Mouse (Mus musculus) limb, embryonic 12.5 days (tissue): ENCODE results near the gene Hdgfl2. TPM values are rescaled to one million over a fixed set of nuclear protein-coding genes. Genes with fewer than 3 reads are reported as not detected.
"Not testable (repeated sequence)": the region's sequence is repeated elsewhere in the genome, so short reads cannot be mapped to it uniquely, and the experiment has no call there.

Source experiments
- ATAC-seq: fragments of 200-750 bp; cut with Nextera tagmentation; 2 replicates; pipeline ENCODE4 v1.8.0; 2017; ENCODE audit warnings: low read depth, moderate TSS enrichment; ENCODE audit not compliant: insufficient number of reproducible peaks, insufficient read depth, low FRiP score, low TSS enrichment
- H3K27ac ChIP-seq: fragments of 300-500 bp; sonication (generic); 2 replicates; pipeline ENCODE4 v1.5.1; 2016; ENCODE audit warnings: mild to moderate bottlenecking, moderate library complexity
- H3K27me3 ChIP-seq: fragments of 300-500 bp; sonication (generic); 2 replicates; pipeline ENCODE4 v1.6.1; 2016; ENCODE audit warnings: mild to moderate bottlenecking, moderate library complexity
- H3K36me3 ChIP-seq: fragments of 300-500 bp; sonication (generic); 2 replicates; pipeline ENCODE4 v1.6.1; 2016; ENCODE audit warnings: mild to moderate bottlenecking, moderate library complexity
- H3K4me1 ChIP-seq: fragments of 300-500 bp; sonication (generic); replicated peaks from 2 replicates; pipeline ENCODE4 v1.6.1; 2016
- H3K4me2 ChIP-seq: fragments of 300-500 bp; sonication (generic); 2 replicates; pipeline ENCODE4 v1.6.1; 2016; ENCODE audit warnings: mild to moderate bottlenecking, moderate library complexity
- H3K4me3 ChIP-seq: fragments of 300-500 bp; sonication (generic); replicated peaks from 2 replicates; pipeline ENCODE4 v1.5.1; 2016; ENCODE audit warnings: mild to moderate bottlenecking
- H3K9ac ChIP-seq: fragments of 300-500 bp; sonication (generic); replicated peaks from 2 replicates; pipeline ENCODE4 v1.6.1; 2016; ENCODE audit warnings: mild to moderate bottlenecking, moderate library complexity
- H3K9me3 ChIP-seq: fragments of 300-500 bp; sonication (generic); 2 replicates; pipeline ENCODE4 v1.6.1; 2016; ENCODE audit warnings: mild to moderate bottlenecking, moderate library complexity
- WGBS: fragments of 180-500 bp; shearing (Covaris S2); methylation state at CpG from one replicate; pipeline ENCODE4 v1.1.7; 2016; 5-methylcytosine and 5-hydroxymethylcytosine counted together
- polyA plus RNA-seq: library from polyadenylated mRNA; unstranded; fragments of >200 nt; fragmentation: Nextera tagmentation; extraction: Ambion mirVana; gene quantifications from 2 replicates; pipeline ENCODE4 v1.2.1, GENCODE M21; 2016

The Hdgfl2 gene
- polyA plus RNA-seq, 1 experiment from 2014 or later = 176 TPM

- H3K4me1 ChIP-seq = peaks cover 35% of the 10 kb centered on the region
- H3K9me3 ChIP-seq = no peaks in the 10 kb centered on the region
- peak overlapping the region; percentile 84 for H3K4me3 ChIP-seq
- H3K36me3 ChIP-seq = peaks cover 29% of the 10 kb centered on the region
- no peaks in the 10 kb centered on the region for H3K27me3 ChIP-seq
- WGBS = 39% methylated on average over 13 of the region's 13 CpGs
- no peak overlapping the region for H3K9ac ChIP-seq
- peak overlapping the region; percentile 48 for H3K4me2 ChIP-seq
- peak; percentile 6; the same call in 1 of the 2 replicates for ATAC-seq
- H3K27ac ChIP-seq = 0 out of 2 replicates have a peak overlapping the region, but pooled peaks have one; percentile 30
These were observed 42.5 kb upstream of the Hdgfl2 start for GRCm38 (mm10) chr17:56036901-56037287.

DNA sequence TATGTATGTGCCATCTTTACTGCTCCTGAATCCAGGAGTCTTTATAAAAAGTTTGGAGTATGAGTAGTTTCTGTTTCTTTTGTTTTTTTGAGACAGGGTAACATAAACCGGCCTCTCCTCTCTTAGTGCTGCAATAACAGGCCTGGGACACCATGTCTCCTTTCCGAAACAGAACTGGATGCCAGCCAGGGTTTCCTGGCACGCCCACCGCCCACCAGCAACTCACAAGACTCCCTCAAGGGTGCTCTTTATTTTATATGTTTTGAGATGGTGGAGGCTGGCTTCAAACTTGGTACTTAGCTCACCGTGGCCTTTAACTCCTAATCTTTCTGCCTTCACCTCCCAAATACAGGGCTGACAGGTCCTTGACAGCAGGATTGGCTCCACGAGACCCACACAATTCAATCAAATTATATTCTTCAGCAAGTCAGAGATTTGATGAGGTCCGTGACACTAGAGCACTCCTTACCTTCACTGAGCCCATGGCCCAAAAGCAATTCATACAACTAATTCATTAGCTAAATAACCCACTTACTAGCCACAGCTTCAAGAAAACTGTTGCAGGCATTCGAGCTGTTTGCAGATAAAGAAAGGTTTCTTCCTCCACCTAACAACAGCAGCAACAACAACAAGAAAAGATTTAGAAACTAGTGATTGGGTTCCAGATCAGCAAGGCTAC, 40.7 kb upstream of the Hdgfl2 start:
- peaks cover 29% of the 10 kb centered on the region for H3K4me1 ChIP-seq
- no peak overlapping the region for H3K9ac ChIP-seq
- ATAC-seq = no peak
- H3K9me3 ChIP-seq = no peaks in the 10 kb centered on the region
- no peak overlapping the region for H3K4me3 ChIP-seq
- H3K4me2 ChIP-seq = no peak overlapping the region
- H3K36me3 ChIP-seq = peaks cover 16% of the 10 kb centered on the region
- 88% methylated on average over 8 of the region's 8 CpGs for WGBS
- no peak overlapping the region for H3K27ac ChIP-seq
- H3K27me3 ChIP-seq = no peaks in the 10 kb centered on the region

- peaks cover 29% of the 10 kb centered on the region for H3K4me1 ChIP-seq
- no peak overlapping the region for H3K27ac ChIP-seq
- H3K27me3 ChIP-seq = no peaks in the 10 kb centered on the region
- H3K9me3 ChIP-seq = no peaks in the 10 kb centered on the region
- peak overlapping the region; percentile 84; the same call in 1 of the 2 replicates for H3K4me2 ChIP-seq
- H3K36me3 ChIP-seq = peaks cover 16% of the 10 kb centered on the region
- no peak overlapping the region for H3K4me3 ChIP-seq
- H3K9ac ChIP-seq = no peak overlapping the region
- 77% methylated on average over 4 of the region's 4 CpGs for WGBS
- ATAC-seq = no peak
These were observed 40.1 kb upstream of the Hdgfl2 start for GRCm38 (mm10) chr17:56039345-56039744.

DNA sequence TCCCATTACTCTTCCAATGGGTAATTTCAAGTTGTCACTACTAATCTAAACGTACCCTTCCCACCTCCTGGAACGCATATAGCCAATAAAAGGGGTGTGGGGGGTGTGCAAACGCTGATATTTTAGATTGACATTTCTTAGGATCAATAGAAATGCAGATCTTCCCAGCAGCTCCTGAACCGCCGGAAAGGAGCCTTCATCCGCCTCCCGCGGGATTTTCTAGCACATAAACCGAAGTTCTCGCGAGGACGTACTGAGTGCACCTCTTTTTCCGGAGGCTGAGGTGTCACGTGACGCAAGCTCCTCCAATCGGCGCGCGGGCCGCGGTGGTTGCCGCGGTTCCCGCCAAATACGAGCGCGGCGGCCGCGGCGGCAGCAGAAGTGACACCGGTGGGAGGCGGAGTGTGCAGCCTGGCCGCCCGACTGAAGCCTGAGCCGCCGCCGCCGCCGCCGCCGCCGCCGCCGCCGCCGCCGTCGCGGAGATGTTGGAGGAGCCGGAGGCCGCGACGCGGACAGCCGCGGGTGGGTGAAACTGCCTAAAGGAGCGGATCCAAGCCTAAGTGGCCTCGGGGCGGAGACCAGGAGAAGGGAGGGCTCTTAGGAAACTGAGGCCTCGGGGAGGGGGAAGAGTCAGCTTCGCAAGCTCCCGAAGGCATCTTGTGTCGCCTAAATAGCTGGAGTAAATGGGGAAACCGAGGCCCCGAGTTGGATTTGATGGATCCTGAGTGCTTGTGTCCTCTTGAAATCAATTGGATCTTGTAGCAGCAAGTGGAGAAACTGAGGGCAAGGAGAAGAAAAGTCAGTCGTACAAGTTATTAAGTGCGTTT, 39.2 kb upstream of the Hdgfl2 start, which contains the start of gene Chaf1a:
TSS of gene Chaf1a (plus strand) at position 410 of the 827 bp plus-strand sequence.
- peak within 1 kb of the TSS; percentile 84 for H3K4me2 ChIP-seq
- under 1% methylated on average over 63 of the region's 68 CpGs for WGBS
- peak within 1 kb of the TSS; percentile 84 for H3K27ac ChIP-seq
- ATAC-seq = peak; percentile 84
- no peaks in the 10 kb centered on the region for H3K27me3 ChIP-seq
- H3K9me3 ChIP-seq = no peaks in the 10 kb centered on the region
- peak within 1 kb of the TSS; percentile 92 for H3K9ac ChIP-seq
- H3K4me1 ChIP-seq = peaks cover 21% of the 10 kb centered on the region
- H3K4me3 ChIP-seq = peak within 1 kb of the TSS; percentile 84
- H3K36me3 ChIP-seq = peaks cover 20% of the 10 kb centered on the region

DNA sequence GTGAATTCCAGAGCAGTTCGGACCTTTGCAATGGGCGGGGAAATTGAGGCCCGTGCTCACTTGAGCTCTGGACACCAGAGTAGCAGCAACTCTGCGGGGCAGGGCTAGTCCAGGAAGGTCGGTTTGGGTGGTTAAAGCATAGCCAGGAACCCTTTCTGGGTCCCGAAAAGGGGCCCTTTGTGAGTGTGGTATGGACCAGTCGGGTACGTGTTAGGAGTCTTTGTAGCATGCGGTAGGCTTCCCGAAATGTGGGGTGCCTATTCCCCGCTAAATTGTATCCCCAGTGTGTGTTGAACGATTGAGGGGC, 38.6 kb upstream of the Hdgfl2 start:
- 2% methylated on average over 12 of the region's 12 CpGs for WGBS
- H3K27ac ChIP-seq = peak overlapping the region; percentile 84
- ATAC-seq = no peak
- H3K36me3 ChIP-seq = peaks cover 26% of the 10 kb centered on the region
- peak overlapping the region; percentile 84 for H3K4me2 ChIP-seq
- H3K27me3 ChIP-seq = no peaks in the 10 kb centered on the region
- H3K9ac ChIP-seq = peak overlapping the region; percentile 92
- H3K4me1 ChIP-seq = peaks cover 18% of the 10 kb centered on the region
- H3K4me3 ChIP-seq = peak overlapping the region; percentile 84
- no peaks in the 10 kb centered on the region for H3K9me3 ChIP-seq

DNA sequence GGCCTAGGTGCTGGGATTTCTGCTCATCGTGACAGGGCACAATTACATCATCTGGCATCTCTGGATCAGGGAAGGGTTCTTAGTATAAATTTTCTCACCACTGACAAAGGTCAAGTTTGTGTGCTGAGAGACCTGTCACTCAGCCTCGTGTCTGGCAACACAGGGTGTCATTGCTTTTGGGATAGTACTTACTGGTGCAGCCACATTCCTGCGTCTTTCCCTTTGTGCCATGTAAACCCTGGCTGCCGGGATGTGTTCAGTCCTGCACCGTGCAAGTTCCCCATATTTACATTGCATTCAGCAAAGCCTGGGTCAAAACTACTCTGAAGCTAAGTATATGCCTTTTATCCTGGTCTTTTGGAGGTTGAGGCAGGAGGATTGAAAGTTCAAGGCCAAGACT, 28.1 kb upstream of the Hdgfl2 start:
- Histone ChIP-seq H3K27me3 (no peaks in the 10 kb centered on the region), H3K36me3 (peaks cover 88% of the 10 kb centered on the region), H3K9me3 (no peaks in the 10 kb centered on the region), H3K4me1 (no peaks in the 10 kb centered on the region), H3K4me3 (no peak overlapping the region), H3K4me2 (no peak overlapping the region), H3K9ac (no peak overlapping the region), H3K27ac (no peak overlapping the region)
- ATAC-seq = no peak
- 88% methylated on average over 5 of the region's 5 CpGs for WGBS

DNA sequence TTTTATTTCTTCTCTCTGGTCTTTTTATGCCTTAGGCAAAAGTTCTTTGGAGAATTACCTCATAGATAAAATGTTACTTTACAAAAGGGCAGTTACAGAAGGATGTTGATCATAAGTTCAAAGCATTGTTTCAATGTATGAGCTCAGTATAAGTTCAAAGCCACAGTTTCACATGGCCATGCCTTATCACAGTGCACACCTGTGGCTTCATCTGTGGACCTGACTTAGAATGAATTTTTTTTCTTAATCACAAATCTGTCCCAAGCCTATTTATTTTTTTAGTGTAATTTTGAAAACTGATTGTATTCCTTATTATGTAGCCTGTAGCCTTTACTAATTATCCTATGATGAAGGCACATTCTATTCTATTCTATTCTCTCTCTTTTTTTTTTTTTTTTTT, 24.5 kb upstream of the Hdgfl2 start:
- Histone ChIP-seq H3K27me3 (no peaks in the 10 kb centered on the region), H3K4me1 (no peaks in the 10 kb centered on the region), H3K27ac (no peak overlapping the region), H3K4me2 (no peak overlapping the region), H3K36me3 (peaks cover 88% of the 10 kb centered on the region), H3K9me3 (no peaks in the 10 kb centered on the region), H3K9ac (no peak overlapping the region), H3K4me3 (no peak overlapping the region)
- no peak for ATAC-seq

DNA sequence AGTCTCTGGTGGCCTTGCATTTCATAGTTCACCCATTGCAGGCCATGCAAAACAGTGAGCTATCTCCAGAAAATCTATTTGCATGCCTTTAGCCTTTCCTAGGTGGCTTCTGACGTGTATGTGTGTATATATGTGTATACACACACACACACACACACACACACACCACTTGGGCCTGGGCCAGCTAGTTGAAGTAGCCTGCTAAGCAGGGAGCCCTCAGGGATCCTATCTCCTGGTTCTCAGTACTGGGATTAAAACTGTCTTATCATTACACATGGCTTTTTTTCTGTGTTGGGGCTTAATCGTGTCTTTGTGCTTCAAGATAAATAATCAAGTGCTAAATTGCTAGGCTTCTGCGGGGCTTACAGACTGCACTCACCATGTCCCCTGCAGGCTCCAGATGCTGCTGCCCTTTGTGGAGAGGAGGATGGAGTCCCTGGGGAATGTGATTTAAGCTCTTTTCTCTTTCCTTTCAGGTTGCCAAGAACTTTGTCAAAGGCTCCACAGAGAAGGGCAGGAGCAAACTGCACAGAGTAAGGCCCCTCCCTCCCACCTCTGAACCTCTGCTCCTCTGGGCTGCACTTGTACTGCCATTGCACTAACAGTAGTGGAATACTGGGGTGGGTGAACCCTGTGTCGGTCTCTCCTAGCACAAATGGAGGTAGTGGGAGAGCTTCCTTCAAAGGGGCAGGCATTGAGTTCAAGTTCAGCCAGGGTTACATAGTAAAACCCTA, 23.3 kb upstream of the Hdgfl2 start:
- H3K36me3 ChIP-seq = peaks cover 89% of the 10 kb centered on the region
- no peak overlapping the region for H3K4me3 ChIP-seq
- no peak overlapping the region for H3K9ac ChIP-seq
- 85% methylated on average over 4 of the region's 4 CpGs for WGBS
- no peaks in the 10 kb centered on the region for H3K4me1 ChIP-seq
- H3K27ac ChIP-seq = 0 out of 2 replicates have a peak overlapping the region, but pooled peaks have one; percentile 9
- no peaks in the 10 kb centered on the region for H3K9me3 ChIP-seq
- no peak for ATAC-seq
- no peak overlapping the region for H3K4me2 ChIP-seq
- no peaks in the 10 kb centered on the region for H3K27me3 ChIP-seq

- H3K36me3 ChIP-seq = peaks cover 89% of the 10 kb centered on the region
- H3K4me1 ChIP-seq = no peaks in the 10 kb centered on the region
- H3K4me2 ChIP-seq = no peak overlapping the region
- H3K9me3 ChIP-seq = no peaks in the 10 kb centered on the region
- WGBS = 88% methylated on average over 11 of the region's 11 CpGs
- H3K27ac ChIP-seq = no peak overlapping the region
- no peak overlapping the region for H3K4me3 ChIP-seq
- H3K9ac ChIP-seq = no peak overlapping the region
- no peaks in the 10 kb centered on the region for H3K27me3 ChIP-seq
- no peak for ATAC-seq
These were observed 21.9 kb upstream of the Hdgfl2 start for GRCm38 (mm10) chr17:56057381-56058120.

- H3K4me2 ChIP-seq = no peak overlapping the region
- no peak overlapping the region for H3K4me3 ChIP-seq
- H3K9me3 ChIP-seq = no peaks in the 10 kb centered on the region
- 95% methylated on average over 7 of the region's 7 CpGs for WGBS
- peaks cover 100% of the 10 kb centered on the region for H3K36me3 ChIP-seq
- no peak overlapping the region for H3K9ac ChIP-seq
- no peaks in the 10 kb centered on the region for H3K27me3 ChIP-seq
- ATAC-seq = no peak
- H3K27ac ChIP-seq = no peak overlapping the region
- no peaks in the 10 kb centered on the region for H3K4me1 ChIP-seq
These were observed 17.4 kb upstream of the Hdgfl2 start for GRCm38 (mm10) chr17:56062081-56062480.

DNA sequence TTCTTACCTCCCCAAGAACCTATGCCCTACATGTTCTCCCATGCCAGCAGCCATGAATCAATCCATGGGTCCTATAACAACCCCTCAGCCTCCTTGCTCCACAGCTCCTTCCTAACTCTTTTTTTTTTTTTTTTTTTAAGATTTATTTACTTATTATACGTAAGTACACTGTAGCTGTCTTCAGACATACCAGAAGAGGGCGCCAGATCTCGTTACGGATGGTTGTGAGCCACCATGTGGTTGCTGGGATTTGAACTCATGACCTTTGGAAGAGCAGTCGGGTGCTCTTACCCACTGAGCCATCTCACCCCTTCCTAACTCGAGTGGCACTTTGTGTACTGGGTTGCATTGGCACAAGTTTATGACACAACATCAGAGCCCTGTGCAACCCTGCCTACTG, 13.7 kb upstream of the Hdgfl2 start:
- H3K36me3 ChIP-seq = peaks cover 100% of the 10 kb centered on the region

More for the DNA sequence above, 13.7 kb upstream of the Hdgfl2 start:
- not testable (repeated sequence) for H3K9ac ChIP-seq, H3K4me3 ChIP-seq, H3K4me1 ChIP-seq, H3K27ac ChIP-seq, H3K9me3 ChIP-seq, ATAC-seq, H3K4me2 ChIP-seq, H3K27me3 ChIP-seq
- WGBS = 85% methylated on average over 6 of the region's 6 CpGs
